Mouse (Mus musculus) heart, embryonic 14.5 days (tissue): ENCODE measurements around the gene Sumo2. TPM values are rescaled to one million over a fixed set of nuclear protein-coding genes. Genes with fewer than 3 reads are reported as not detected.
"Not testable (repeated sequence)": the region's sequence is repeated elsewhere in the genome, so short reads cannot be mapped to it uniquely, and the experiment has no call there.

Experiments used
- ATAC-seq: fragments of 200-750 bp; cut with Nextera tagmentation; 2 replicates; pipeline ENCODE4 v1.8.0; 2017; ENCODE audit warnings: low read depth, moderate TSS enrichment; ENCODE audit not compliant: insufficient number of reproducible peaks, insufficient read depth, low FRiP score
- H3K27ac ChIP-seq, 2 experiments: fragments of 200-500 bp in 1 of 2; fragments of 300-500 bp in 1 of 2; sonication (generic) in 1 of 2; replicated peaks in 1 of 2; 2 replicates each; pipeline ENCODE4 v1.5.1; 2012 to 2014; ENCODE audit warnings: low read depth in 2 of 2, low read length in 2 of 2, control low read depth in 1 of 2, mild to moderate bottlenecking in 1 of 2, mixed read lengths in 1 of 2; ENCODE audit not compliant: control insufficient read depth in 1 of 2, insufficient read depth in 1 of 2
- H3K27me3 ChIP-seq: fragments of 300-500 bp; sonication (generic); 2 replicates; pipeline ENCODE4 v1.6.1; 2014; ENCODE audit warnings: mild to moderate bottlenecking, low read length, control low read depth; ENCODE audit not compliant: control insufficient read depth, insufficient read depth
- H3K36me3 ChIP-seq: fragments of 300-500 bp; sonication (generic); 2 replicates; pipeline ENCODE4 v1.6.1; 2014; ENCODE audit warnings: mild to moderate bottlenecking, control low read depth, low read length, mixed read lengths; ENCODE audit not compliant: control insufficient read depth, insufficient read depth
- H3K4me1 ChIP-seq, 2 experiments: fragments of 200-500 bp in 1 of 2; fragments of 300-500 bp in 1 of 2; sonication (generic) in 1 of 2; 2 replicates each; pipeline ENCODE4 v1.6.1; 2012 to 2014; ENCODE audit warnings: low read length in 2 of 2, control low read depth in 1 of 2, mixed read lengths in 1 of 2; ENCODE audit not compliant: control insufficient read depth in 2 of 2, insufficient read depth in 2 of 2
- H3K4me2 ChIP-seq: fragments of 300-500 bp; sonication (generic); 2 replicates; pipeline ENCODE4 v1.6.1; 2014; ENCODE audit warnings: mild to moderate bottlenecking, low read length
- H3K4me3 ChIP-seq, 2 experiments: fragments of 200-500 bp in 1 of 2; fragments of 300-500 bp in 1 of 2; sonication (generic) in 1 of 2; 2 replicates each; pipeline ENCODE4 v1.5.1; 2012 to 2014; ENCODE audit warnings: low read length in 2 of 2, mild to moderate bottlenecking in 2 of 2, control low read depth in 1 of 2, low read depth in 1 of 2, moderate library complexity in 1 of 2; ENCODE audit not compliant: control insufficient read depth in 1 of 2, insufficient read depth in 1 of 2
- H3K9ac ChIP-seq: fragments of 300-500 bp; sonication (generic); 2 replicates; pipeline ENCODE4 v1.6.1; 2014; ENCODE audit warnings: mild to moderate bottlenecking, low read length
- H3K9me3 ChIP-seq: fragments of 300-500 bp; sonication (generic); 2 replicates; pipeline ENCODE4 v1.6.1; 2016; ENCODE audit warnings: low read length, control low read depth; ENCODE audit not compliant: control insufficient read depth
- WGBS: fragments of 180-500 bp; shearing (Covaris S2); extraction: QIAGEN DNeasy Blood & Tissue Kit; methylation state at CpG from one replicate; pipeline ENCODE4 v1.1.7; 2014; 5-methylcytosine and 5-hydroxymethylcytosine counted together
- polyA plus RNA-seq: library from polyadenylated mRNA; unstranded; fragments of >200 nt; fragmentation: Nextera tagmentation; extraction: Ambion mirVana; gene quantifications from 2 replicates; pipeline ENCODE4 v1.2.1, GENCODE M21; 2014

The Sumo2 gene
- polyA plus RNA-seq, 1 experiment from 2014 or later: 636 TPM

DNA sequence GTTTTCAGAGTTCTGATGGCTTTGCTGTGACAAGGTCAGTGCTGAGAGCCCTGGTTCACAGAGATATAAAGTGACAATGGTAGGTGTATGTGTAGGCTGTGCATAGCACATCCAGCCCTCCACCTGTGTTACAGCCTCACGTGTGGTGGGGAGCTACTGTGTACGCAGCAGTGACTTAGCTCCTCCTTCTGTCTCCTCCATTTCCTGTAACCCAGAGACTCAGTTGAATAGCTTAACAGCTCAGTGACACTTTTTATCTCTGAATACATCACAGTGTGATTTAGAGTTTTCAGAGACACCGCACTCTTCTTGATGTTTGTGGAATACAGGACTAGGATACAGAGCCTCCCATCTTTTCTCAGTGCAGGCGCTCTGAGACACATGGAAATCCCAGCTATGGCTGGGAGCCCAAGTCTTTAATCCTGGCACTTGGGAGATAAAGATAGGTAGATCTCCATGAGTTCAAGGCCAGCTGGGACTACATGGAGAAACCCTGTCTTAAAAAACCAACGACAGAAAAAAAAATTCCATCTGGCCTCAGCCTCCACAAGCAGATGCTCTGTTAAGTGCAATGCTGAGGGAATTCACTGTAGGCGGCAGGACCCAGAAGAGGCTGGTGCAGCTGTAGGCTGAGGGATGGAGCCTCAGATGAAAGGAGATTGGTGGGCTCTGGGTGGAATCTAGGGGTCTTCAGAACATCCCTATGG is 54.4 kb downstream of the Sumo2 start:
- Histone ChIP-seq H3K9me3 (no peaks in the 10 kb centered on the region), H3K27me3 (no peaks in the 10 kb centered on the region), H3K4me3 (no peak overlapping the region), H3K27ac (no peak overlapping the region), H3K4me1 (peaks cover 0 to 9% of the 10 kb centered on the region in 2 experiments; a peak in 2 of 4 replicates), H3K9ac (no peak overlapping the region), H3K4me2 (no peak overlapping the region), H3K36me3 (peaks cover 13% of the 10 kb centered on the region)
- no peak for ATAC-seq
- 77% methylated on average over 6 of the region's 6 CpGs for WGBS

- Histone ChIP-seq H3K27me3 (no peaks in the 10 kb centered on the region), H3K36me3 (peaks cover 13% of the 10 kb centered on the region), H3K4me2 (no peak overlapping the region), H3K4me3 (no peak overlapping the region), H3K9me3 (no peaks in the 10 kb centered on the region), H3K27ac (no peak overlapping the region), H3K4me1 (peaks cover 11 to 24% of the 10 kb centered on the region in 2 experiments), H3K9ac (no peak overlapping the region)
- WGBS: 86% methylated on average over 9 of the region's 9 CpGs
- ATAC-seq: no peak
These were observed 57.7 kb downstream of the Sumo2 start for GRCm38 (mm10) chr11:115478296-115478938.

- H3K4me3 ChIP-seq, H3K27ac ChIP-seq, ATAC-seq, H3K9ac ChIP-seq, H3K9me3 ChIP-seq, H3K27me3 ChIP-seq: not testable (repeated sequence)
- peaks cover 13% of the 10 kb centered on the region for H3K36me3 ChIP-seq
- 0 out of 2 replicates have a peak overlapping the region, but pooled peaks have one; percentile 90 for H3K4me2 ChIP-seq
- H3K4me1 ChIP-seq: peaks cover 14 to 27% of the 10 kb centered on the region in 2 experiments
- 78% methylated on average over 7 of the region's 7 CpGs for WGBS
These were observed 58.7 kb downstream of the Sumo2 start for GRCm38 (mm10) chr11:115477388-115477787.

DNA sequence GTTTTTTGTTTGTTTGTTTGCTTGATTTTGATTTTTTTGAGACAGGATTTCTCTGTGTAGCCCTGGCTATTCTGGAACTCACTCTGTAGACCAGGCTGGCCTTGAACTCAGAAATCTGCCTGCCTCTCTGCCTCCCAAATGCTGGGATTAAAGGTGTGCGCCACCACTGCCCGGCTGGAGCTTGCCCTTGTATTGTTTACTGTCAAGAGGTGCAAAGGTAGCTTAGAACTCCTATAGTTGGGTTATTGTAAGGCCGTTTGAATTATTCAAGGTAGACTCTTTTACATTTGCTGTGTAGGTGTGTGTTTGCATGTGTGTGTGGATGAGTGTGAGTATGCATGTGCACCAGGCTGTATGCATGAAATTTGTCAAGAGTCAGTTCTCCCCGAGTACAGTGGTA is 59.4 kb downstream of the Sumo2 start:
- ATAC-seq, H3K9me3 ChIP-seq, H3K27me3 ChIP-seq, H3K27ac ChIP-seq: not testable (repeated sequence)
- Histone ChIP-seq H3K36me3 (peaks cover 13% of the 10 kb centered on the region), H3K4me1 (peaks cover 14 to 27% of the 10 kb centered on the region in 2 experiments), H3K9ac (peak overlapping the region; percentile 84; the same call in 1 of the 2 replicates), H3K4me2 (peak overlapping the region; percentile 90), H3K4me3 (peak overlapping the region in 1 of 2 experiments; percentile 82; a peak in 2 of 4 replicates)
- WGBS: 75% methylated on average over 4 of the region's 4 CpGs

GRCm38 (mm10) chr11:115475758-115476237 is 60.3 kb downstream of the Sumo2 start:
- ATAC-seq: peak; percentile 5; the same call in 1 of the 2 replicates
- Histone ChIP-seq H3K4me2 (peak overlapping the region; percentile 90), H3K9me3 (no peaks in the 10 kb centered on the region), H3K4me3 (peak overlapping the region; percentile 71 to 82), H3K36me3 (peaks cover 10% of the 10 kb centered on the region), H3K27me3 (no peaks in the 10 kb centered on the region), H3K9ac (peak overlapping the region; percentile 84), H3K4me1 (peaks cover 14 to 27% of the 10 kb centered on the region in 2 experiments), H3K27ac (0 out of 4 replicates have a peak overlapping the region, but pooled peaks of 1 of the 2 experiments have one; percentile 10)
- WGBS: 2% methylated on average over 28 of the region's 28 CpGs

GRCm38 (mm10) chr11:115475025-115475757 is 60.9 kb downstream of the Sumo2 start, which contains the start of gene Armc7:
Gene Armc7 (plus strand): TSS chr11:115475667.
- H3K9ac ChIP-seq: peak within 1 kb of the TSS; percentile 84
- peak; percentile 92 for ATAC-seq
- H3K4me3 ChIP-seq: peak within 1 kb of the TSS; percentile 71 to 82
- peaks cover 14 to 27% of the 10 kb centered on the region in 2 experiments for H3K4me1 ChIP-seq
- peak within 1 kb of the TSS; percentile 46 to 78 for H3K27ac ChIP-seq
- H3K4me2 ChIP-seq: peak within 1 kb of the TSS; percentile 90
- under 1% methylated on average over 26 of the region's 26 CpGs for WGBS
- H3K9me3 ChIP-seq: no peaks in the 10 kb centered on the region
- H3K36me3 ChIP-seq: peaks cover 10% of the 10 kb centered on the region
- H3K27me3 ChIP-seq: no peaks in the 10 kb centered on the region

- no peaks in the 10 kb centered on the region for H3K9me3 ChIP-seq
- H3K4me1 ChIP-seq: peaks cover 14 to 27% of the 10 kb centered on the region in 2 experiments
- peak overlapping the region; percentile 78 to 79 for H3K27ac ChIP-seq
- peak overlapping the region; percentile 14; the same call in 1 of the 2 replicates for H3K4me2 ChIP-seq
- H3K4me3 ChIP-seq: no peak overlapping the region
- no peaks in the 10 kb centered on the region for H3K27me3 ChIP-seq
- WGBS: 17% methylated on average over 15 of the region's 15 CpGs
- peak overlapping the region; percentile 17; the same call in 1 of the 2 replicates for H3K9ac ChIP-seq
- peak; percentile 51 for ATAC-seq
- peaks cover 3% of the 10 kb centered on the region; the same call in 1 of the 2 replicates for H3K36me3 ChIP-seq
These were observed 62.3 kb downstream of the Sumo2 start for GRCm38 (mm10) chr11:115473626-115474275.
